In genomic region chr1:75159540-75160255, GRCm38 (mm10) we compare ENCODE assay signal across 1 mouse cellular context.
TF ChIP-seq lines count a peak whose summit lies in the region.

No protein-coding gene starts in this region.

TF ChIP-seq in MEL, 35 proteins besides CTCF, POLR2A, EP300 and RAD21:
- TF ChIP-seq ZC3H11A (IDR thresholded peaks at IDR 0.05; ENCODE audit: low read depth, low read length) (no peak), MYC (IDR thresholded peaks at IDR 0.05; ENCODE audit: low read depth, low read length) (no peak), TAL1 (IDR thresholded peaks at IDR 0.05; ENCODE audit: low read length) (peak; percentile 66), ETS1 (IDR thresholded peaks at IDR 0.05; ENCODE audit: low read depth, low read length) (peak; percentile 77; the same call in 1 of the 2 replicates), RCOR1 (IDR thresholded peaks at IDR 0.05; ENCODE audit: low read depth, low read length) (peak; percentile 82), CHD2 (IDR thresholded peaks at IDR 0.05; ENCODE audit: low read length) (no peak), GATA1 (IDR thresholded peaks at IDR 0.05; ENCODE audit: low read depth, low read length) (peak; percentile 96), USF2 (IDR thresholded peaks at IDR 0.05; ENCODE audit: borderline replicate concordance in 1 of 2, insufficient read depth in 1 of 2, low read depth in 1 of 2, low read length in 2 of 2) (no peak), NRF1 (IDR thresholded peaks at IDR 0.05; ENCODE audit: insufficient read depth, low read depth, low read length, poor library complexity, severe bottlenecking) (peak; percentile 57), TCF12 (IDR thresholded peaks at IDR 0.05; ENCODE audit: low read depth, low read length) (peak; percentile 92), SIN3A (IDR thresholded peaks at IDR 0.05; ENCODE audit: low read length) (peak; percentile 62), BHLHE40 (IDR thresholded peaks at IDR 0.05; ENCODE audit: borderline replicate concordance, low read depth, low read length) (peak; percentile 74; the same call in 1 of the 2 replicates), HCFC1 (IDR thresholded peaks at IDR 0.05; ENCODE audit: low read depth, low read length) (no peak)
